Mouse (Mus musculus) c-Kit-positive CD71-positive TER-119-positive erythroid progenitor cells, embryonic 14.5 days (primary cell): ENCODE measurements around the gene Hist1h2bf.
"Not testable (repeated sequence)": the region's sequence is repeated elsewhere in the genome, so short reads cannot be mapped to it uniquely, and the experiment has no call there.

Experiments used
- DNase-seq: peaks from one replicate; pipeline ENCODE4 v3.0.0-alpha.2; 2013; ENCODE audit warnings: low spot score

The Hist1h2bf gene

GRCm38 (mm10) chr13:23571504-23572217 lies 2.3 kb downstream of the Hist1h2bf start:
- DNase-seq = peak; percentile 76

GRCm38 (mm10) chr13:23571022-23571503 lies 2.9 kb downstream of the Hist1h2bf start, which contains the start of the genes Hist1h2ae and Hist1h2bg:
Gene Hist1h2ae (minus strand): TSS chr13:23571220.
Gene Hist1h2bg (plus strand): TSS chr13:23571396.
- DNase-seq = peak; percentile 97

- DNase-seq = not testable (repeated sequence)
These were observed 3.6 kb downstream of the Hist1h2bf start for GRCm38 (mm10) chr13:23570261-23571021.

- no peak for DNase-seq
These were observed 9.5 kb downstream of the Hist1h2bf start for GRCm38 (mm10) chr13:23564482-23564881.

GRCm38 (mm10) chr13:23562699-23563462 lies 11.1 kb downstream of the Hist1h2bf start:
- DNase-seq = peak; percentile 69

- DNase-seq = peak; percentile 97
These were observed 11.9 kb downstream of the Hist1h2bf start, which contains the start of gene Hist1h3e for GRCm38 (mm10) chr13:23561883-23562659. Gene Hist1h3e (minus strand): TSS chr13:23562369.

- DNase-seq = not testable (repeated sequence)
These were observed 12.5 kb downstream of the Hist1h2bf start for GRCm38 (mm10) chr13:23561531-23561882.

- DNase-seq = not testable (repeated sequence)
These were observed 13.3 kb downstream of the Hist1h2bf start for GRCm38 (mm10) chr13:23560699-23561098.

- DNase-seq = no peak
These were observed 17.1 kb downstream of the Hist1h2bf start for GRCm38 (mm10) chr13:23556906-23557305.

- DNase-seq = peak; percentile 92
These were observed 18.1 kb downstream of the Hist1h2bf start for GRCm38 (mm10) chr13:23555839-23556416.

GRCm38 (mm10) chr13:23554925-23555838 lies 18.8 kb downstream of the Hist1h2bf start:
- DNase-seq = peak; percentile 96

- no peak for DNase-seq
These were observed 19.6 kb downstream of the Hist1h2bf start for GRCm38 (mm10) chr13:23554393-23554792.

GRCm38 (mm10) chr13:23552962-23553361 lies 21.0 kb downstream of the Hist1h2bf start, which contains the start of gene Hist1h1d:
Gene Hist1h1d (plus strand): TSS chr13:23553262.
- DNase-seq = no peak

GRCm38 (mm10) chr13:23551931-23552914 lies 21.8 kb downstream of the Hist1h2bf start:
- no peak for DNase-seq

GRCm38 (mm10) chr13:23551146-23551834 lies 22.7 kb downstream of the Hist1h2bf start, which contains the start of gene Hist1h4f:
Gene Hist1h4f (minus strand): TSS chr13:23551648.
- peak; percentile 98 for DNase-seq

GRCm38 (mm10) chr13:23550761-23551145 lies 23.2 kb downstream of the Hist1h2bf start:
- peak; percentile 77 for DNase-seq

- no peak for DNase-seq
These were observed 27.3 kb downstream of the Hist1h2bf start for GRCm38 (mm10) chr13:23546694-23547093.

- DNase-seq = not testable (repeated sequence)
These were observed 29.2 kb downstream of the Hist1h2bf start for GRCm38 (mm10) chr13:23544787-23545120.
